Mouse (Mus musculus) R1 (cell line): ENCODE data around the gene Tmem218.

ENCODE experiments used
- DNase-seq: peaks from one replicate; pipeline ENCODE4 v3.0.0-alpha.2; 2018; ENCODE audit warnings: low read depth, low spot score

The Tmem218 gene

DNA sequence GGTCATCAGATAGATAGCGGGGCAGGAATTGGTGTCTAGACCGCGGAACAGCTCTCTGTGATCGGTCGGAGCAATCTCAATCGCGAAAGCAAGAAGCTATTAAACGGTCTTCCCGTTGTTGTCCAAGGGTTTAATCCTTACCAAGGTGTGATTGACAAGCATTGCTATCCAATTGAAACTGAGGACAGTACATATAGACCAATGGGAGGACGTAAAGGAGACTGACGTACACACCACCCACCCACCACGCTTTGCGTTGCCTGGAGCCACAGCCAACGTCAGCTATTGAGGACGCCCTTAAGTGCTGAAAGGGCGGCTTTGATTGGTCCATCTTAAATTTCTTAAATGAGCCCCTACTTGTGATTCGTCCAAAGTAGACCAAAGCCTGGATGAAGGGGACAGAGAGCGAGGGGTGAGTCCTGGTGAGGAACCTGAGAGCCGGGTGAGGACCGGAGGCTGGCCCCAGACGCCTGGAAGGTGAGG, at the start of gene Tmem218:
TSS of gene Tmem218 (plus strand) at position 295 of the 483 bp plus-strand sequence.
- peak; percentile 100 for DNase-seq

DNA sequence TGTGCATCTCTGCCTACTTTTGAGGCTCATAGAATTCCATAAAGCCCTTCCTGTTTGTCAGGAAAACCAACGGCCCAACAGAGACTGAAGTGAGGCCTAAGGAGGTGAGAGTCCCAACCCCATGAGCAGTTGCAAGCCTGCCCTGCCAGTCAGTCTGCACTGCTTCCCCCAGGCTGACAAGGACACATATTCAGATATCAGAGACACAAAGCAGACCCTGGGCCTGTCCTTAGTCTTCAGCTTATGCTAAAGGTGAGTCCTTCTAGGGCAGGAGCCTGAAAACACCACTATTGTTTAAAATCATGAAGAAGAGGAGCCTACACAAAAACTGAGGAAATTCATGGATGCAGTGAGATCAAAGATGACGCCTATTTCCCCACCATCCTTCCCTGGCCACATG, 47.3 kb upstream of the Tmem218 start:
- DNase-seq, result no peak

DNA sequence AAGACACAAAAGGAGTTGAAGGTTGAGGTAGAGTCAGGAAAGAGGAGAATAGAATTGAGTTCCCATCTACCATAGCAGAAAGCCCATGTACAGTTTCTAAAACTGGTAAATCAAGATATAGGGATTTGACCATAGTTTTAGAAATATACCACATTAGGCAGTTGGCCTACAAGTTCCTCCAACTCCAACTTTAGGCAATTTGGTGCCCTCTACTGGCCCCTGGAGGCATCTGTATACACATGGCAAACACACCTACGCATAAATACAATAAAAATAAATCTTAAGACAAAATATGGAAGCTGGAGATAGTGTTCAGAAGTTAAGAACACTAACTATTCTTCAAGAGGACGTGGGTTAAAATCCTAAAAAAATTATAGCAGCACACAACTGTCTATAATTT, 41.1 kb upstream of the Tmem218 start:
- DNase-seq, result peak; percentile 59

DNA sequence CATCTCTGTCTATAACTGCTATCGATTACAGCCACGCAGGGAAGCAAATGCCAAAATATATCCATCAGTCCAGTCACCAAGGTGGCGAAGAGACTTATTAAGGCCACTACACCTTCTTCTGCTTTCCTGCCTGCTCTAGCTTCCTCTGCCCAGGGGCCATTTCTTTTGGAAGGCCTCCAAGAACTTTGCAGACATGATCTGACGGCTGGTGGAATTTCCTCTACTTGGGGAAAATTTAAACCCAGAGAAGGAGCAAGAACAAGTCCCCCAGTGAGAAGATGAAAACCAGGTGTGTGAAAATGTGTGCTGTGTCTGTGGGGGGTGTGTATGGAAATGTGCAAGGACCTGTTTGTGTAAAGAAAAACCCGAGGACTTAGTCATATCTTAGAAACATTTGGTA, 34.6 kb upstream of the Tmem218 start:
- no peak for DNase-seq

DNA sequence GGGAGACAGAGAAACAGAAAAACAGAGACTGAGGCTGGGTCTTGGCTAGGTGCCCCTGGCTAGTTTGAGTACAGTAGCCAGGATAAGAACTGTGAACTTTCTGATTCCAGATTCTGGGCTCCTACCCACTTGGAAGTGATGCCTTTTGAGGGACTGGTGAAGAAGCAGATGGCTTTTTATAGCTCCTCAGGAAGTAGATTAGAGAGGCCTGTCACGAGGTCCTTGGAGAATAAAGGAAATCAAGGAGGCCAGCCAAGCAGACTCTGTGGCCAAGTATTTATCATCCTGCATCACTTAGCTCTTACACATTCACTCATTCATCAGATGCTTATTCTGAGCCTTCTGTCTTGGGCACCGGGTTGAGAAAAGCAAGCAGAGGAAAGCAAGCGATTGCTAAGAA, 32.0 kb upstream of the Tmem218 start:
- DNase-seq, result no peak

DNA sequence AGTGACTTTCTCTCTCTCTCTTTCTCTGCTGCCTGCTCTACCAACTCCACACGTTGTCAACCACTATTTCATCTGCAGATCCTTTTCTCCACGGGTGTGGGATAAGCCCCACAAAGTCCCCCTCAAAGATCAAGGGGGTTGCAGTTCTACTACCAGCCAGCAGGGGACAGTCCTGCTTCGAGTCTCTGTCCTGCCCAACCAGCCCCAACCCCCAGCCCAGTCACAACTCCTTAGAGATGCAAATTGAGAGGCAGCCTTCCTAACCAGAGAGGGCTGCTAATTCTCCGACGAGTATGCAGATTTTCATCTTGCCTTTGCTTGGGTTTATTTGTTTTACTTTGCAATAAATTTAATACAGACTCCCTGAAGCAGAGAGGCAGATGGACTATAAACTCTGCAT, 30.9 kb upstream of the Tmem218 start:
- DNase-seq, result peak; percentile 91

DNA sequence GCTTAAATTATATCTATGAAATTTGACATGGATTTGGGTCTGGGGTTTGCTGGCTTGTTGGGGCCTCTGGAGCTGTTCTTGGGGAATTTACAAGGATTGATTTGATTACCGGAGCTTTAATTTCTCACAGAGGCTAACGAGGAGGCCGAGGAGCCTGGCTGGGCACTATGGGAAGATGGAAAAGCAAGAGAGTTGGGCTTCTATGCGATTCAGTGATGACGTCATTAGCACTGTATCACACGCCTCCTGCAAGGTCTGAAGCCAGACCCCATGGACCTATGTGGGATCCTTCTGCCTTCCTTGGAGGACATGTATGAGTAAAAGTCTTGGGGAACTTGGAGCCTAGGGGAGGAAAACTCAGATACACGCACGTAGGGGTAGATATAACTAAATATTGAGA, 30.5 kb upstream of the Tmem218 start:
- DNase-seq, result peak; percentile 33

DNA sequence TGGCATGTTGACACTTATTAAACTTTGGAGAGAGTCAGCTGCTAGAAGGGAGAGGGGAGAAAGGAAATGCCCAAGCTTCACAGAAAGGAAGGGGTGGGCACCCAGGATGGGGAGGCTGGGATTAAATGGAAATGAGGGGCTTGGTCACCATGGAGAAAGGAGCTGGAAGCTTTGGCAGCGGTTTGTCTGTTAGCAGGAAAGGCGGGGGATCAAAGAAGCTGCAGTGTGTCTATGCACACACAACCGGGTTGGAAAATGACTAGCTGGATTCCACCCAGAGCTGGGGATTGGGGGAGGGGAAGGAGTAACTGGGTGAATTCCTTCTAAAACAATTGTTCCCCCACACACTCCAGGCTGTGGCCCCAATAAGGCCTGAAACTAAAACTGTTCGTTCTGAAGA, 29.1 kb upstream of the Tmem218 start:
- DNase-seq, result peak; percentile 25

DNA sequence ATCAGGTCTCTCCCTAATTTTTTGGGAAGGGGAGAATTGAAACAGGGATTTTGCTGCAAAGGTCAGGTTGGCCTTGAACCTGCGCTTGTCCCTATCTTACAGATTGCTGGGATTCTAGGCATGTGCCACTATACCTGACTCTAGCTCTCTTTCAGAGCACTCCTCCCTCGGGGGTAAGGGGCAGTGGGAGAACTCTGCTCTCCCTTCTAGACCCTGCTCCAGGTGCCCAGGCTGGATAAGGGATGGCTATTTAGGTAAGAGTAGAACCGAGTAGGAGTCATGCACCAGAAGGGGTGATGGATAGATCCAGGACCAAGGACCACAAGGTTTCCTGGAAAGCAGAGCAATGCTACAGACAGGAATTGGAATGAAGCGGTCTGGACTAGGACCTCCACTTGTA, 28.4 kb upstream of the Tmem218 start:
- DNase-seq, result no peak

DNA sequence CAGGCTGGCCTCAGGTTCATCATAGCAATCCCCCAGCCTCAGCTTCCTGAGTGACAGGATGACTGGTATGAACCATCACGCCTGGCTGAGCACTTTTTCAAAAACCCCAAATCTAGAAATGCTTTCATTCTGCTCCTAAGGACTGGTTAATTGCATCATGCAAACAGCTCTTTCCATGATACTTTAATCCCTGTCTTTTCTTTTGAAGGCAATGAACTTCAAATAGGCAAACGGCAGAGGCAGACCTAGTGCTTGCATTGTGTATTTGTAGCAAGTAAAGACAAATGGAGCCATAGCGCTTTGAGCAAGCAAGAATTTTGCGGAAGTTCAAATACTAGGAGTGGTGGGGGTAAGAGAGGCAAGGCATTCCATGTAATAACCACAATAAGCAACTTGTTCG, 26.4 kb upstream of the Tmem218 start:
- no peak for DNase-seq

DNA sequence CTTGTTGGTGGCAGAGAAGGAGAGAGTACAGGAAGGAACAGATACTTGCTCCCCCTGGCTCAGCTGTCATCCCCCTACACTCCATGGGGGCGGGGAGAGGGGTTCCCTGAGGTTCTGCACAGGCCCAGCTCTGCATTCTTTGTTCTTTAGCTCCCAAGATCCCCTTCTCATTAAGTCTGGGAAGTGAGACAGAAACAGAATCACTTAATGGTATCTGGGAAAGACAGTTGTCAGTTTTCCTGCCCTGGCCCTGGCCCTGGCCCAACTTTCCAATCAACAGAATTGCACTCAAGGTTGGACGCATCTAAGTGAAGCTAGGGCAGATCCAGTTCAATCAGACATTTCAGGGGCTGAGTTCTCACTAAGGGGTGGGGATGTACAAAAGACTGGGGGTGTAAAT, 24.8 kb upstream of the Tmem218 start:
- no peak for DNase-seq

DNA sequence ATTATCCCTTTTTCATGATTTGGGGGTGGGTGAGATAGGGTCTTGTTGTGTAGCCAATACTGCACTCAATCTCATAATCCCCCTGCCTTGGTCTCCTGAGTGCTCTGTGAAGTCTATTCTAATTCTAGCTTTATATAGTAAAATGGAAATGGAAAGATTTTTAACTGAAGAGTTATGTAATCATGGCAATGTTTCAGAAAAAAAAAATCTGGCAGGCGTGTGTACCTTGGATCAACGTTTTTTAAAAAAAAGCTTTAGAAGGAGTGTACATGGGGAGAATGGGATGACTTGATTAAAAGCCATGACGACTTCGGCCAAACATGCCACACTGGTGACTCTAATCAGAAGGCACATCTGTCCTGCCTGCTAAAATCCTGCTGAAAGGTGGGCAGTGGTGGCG, 20.6 kb upstream of the Tmem218 start:
- DNase-seq, result no peak

DNA sequence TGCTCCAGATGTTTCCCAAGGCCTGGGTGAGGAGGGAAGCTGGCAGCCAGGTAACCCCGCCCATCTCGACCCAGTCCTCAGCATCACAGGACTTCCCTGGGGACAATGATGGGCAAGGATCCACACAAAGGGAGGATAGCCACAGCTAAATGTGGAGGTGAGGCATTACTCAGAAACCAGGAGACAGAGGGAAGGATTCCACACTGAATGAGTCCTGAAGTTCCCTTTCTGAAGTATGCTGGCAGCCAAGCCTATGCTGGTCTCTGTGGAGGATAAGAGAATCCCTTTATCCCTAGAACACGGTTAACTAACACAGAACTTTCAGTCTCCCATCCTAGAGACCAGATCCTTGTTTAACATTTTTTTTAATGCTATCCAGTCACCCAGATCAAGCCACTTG, 20.0 kb upstream of the Tmem218 start:
- no peak for DNase-seq

DNA sequence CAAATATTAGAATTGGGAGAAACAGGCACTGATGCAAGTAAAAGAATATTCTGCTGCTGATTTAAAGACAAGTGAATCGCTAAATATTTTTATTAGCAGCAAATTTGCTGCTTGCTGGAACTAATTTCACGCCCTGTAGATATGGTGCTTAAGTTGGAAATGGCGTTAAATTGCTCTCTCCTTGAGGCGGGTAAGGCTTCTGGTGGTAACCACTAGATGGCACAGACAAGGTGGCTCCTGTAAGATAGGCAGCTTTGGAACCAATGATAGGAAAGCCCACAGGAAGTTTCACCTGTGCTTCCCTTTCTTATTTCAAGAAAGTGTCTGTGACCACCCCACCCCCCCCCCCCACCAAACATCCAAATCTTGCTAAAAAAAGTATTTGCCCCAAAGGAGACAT, 11.0 kb upstream of the Tmem218 start:
- DNase-seq, result no peak

DNA sequence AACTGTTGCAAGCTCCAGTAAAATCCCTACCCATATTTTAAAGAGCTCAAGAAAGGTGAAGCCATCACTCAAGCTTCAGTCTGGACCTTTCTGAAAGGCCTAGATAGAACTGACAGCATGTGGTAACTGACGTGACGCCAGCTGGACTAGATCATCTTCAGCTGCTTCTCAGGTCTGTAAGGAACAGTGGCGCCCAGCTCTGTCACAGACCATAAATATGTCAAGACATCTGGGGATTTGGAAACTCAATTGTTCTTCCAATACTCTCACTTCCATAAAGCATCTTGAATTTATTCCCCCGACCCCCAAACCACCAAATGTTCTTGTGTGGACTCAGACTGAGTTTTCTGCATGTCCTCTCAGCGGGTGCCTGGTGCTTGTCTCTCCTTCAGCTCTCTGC, 7.6 kb upstream of the Tmem218 start:
- no peak for DNase-seq

DNA sequence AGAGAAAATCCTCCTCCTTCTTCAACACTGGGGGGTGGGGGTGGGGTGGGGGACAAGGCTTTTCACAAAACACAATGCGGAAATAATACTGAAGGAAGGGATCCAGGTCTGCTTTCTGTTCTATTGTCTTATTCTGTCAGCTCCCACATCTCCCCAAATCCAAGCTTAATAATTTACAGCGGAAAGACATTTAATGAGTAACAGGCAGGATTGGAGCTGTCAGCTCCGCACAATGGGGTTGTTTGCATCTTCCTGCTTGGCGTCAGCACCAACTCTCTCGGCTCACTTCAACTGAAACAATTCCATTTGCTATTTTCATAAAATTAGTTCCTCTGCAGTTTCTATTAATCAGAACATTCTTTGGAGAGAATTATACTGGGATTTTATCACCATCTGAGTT, 4.1 kb upstream of the Tmem218 start:
- no peak for DNase-seq

DNA sequence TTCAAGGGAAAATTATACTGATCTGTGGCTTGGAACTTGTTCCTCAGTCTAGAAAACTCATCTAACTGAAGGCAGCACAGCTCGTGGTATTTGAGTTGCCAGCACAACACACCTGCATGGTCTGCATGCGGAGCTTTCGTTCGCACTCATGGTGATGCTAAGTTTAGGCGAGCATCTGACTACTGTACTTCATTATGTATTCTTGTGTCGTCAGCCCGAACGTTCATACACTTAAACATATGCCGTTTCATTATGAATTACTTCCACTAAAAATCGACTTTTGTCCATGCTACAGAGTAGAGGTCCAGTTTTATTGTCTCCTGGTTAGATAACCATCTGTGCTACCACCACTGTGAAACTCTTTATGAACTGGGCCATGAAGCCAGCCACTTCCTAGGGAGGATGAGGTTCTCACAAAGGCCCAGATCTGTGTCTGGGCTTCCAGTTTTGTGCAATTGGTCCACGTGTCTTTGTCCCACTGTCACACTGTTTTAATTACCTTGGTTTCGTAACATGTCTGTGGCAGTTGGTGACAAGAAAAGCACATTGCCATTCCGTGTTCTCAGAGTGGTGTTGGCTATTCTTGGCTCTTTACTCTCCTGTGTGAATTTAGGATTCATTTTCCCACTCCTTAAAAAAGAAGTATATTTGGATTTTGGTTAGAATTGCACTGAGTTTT, 5.2 kb downstream of the Tmem218 start:
- no peak for DNase-seq

DNA sequence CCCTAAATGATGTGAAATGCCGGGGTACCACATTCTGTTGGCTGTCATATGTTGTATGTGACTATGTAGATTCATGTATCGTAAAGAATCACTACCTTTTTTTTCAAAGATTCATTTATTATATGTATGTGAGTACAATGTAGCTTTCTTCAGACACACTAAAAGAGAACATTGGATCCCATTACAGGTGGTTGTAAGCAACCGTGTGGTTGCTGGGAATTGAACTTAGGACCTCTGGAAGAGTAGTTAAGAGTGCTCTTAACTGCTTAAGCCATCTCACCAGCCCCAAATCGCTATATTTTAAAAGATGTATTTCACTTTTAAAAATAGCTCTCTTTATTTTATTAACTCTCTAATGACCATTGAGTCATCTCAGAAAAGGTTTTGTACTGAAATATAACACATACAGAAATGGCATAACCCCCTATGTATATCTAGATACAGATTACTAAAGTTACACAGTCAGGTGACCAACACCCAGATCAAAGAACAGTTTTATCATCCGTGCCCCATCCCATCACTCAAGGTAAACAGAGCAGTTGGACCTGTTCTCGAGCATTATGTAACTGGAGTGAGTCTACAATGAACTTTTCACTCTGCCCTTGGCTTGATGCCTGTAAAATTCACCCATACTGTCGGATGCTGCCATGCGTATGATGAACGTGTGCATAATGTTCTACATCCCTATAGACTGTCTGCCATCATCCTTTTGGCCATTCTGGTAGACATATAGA, 6.5 kb downstream of the Tmem218 start:
- no peak for DNase-seq

DNA sequence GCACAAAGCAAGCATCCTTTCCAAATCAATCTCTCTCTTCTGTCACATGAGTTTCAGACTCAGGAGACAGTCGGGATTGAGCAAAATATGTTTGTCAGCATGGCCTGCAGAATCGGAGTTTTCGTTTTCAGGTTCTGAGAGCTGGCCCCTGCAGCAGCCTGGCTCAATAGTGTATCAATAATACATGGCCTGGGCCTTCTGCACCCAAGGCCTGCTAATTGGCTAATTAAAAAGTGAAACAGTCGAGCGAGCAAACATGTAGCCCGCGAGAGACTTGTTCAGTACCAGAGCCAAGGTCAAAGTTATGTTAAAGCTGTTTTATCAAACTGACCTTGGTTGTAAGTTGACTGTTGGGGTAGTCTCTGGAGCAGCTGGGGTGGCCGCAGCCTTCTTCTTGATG, 12.7 kb downstream of the Tmem218 start:
- no peak for DNase-seq

DNA sequence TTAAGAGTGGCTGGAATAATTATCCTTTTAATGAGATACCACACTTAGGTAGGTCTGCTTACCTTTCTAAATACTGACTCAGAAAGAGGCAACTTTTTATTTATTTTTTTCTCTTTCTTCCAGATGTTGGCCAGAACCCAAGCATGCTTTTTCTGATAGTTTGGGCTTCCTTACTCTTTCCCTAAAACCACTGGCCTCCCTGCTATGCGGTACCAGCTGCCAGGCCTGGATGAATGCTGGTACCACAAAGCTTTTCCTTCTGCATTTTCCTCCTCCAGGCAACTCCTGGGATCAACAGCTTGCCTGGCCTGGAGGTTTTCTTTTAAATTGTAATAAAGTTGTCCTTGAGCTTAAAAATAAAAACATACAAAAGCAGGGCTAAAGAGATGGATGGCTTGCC, 17.6 kb downstream of the Tmem218 start:
- no peak for DNase-seq

DNA sequence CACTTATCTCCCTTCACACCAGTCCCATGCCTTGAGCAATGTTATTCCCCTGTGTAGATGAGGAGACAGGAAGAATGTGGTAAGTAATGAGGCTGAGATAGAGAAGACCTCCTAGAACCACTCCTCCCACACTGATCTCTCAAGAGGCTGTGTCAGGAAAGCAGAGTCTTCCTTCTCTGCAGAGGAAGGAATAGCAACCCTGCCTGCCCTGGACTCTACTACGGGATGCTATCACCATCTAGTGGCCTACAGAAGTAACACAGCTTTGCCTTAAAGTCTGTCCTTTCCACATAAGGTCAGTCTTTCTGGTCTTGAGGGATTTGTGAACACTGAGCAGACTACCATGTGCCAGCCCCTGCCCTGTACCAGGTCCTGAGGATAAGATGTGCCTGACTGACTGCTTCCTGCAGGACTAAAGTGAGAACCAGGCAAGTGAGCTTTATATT, 21.9 kb downstream of the Tmem218 start:
- peak; percentile 63 for DNase-seq

DNA sequence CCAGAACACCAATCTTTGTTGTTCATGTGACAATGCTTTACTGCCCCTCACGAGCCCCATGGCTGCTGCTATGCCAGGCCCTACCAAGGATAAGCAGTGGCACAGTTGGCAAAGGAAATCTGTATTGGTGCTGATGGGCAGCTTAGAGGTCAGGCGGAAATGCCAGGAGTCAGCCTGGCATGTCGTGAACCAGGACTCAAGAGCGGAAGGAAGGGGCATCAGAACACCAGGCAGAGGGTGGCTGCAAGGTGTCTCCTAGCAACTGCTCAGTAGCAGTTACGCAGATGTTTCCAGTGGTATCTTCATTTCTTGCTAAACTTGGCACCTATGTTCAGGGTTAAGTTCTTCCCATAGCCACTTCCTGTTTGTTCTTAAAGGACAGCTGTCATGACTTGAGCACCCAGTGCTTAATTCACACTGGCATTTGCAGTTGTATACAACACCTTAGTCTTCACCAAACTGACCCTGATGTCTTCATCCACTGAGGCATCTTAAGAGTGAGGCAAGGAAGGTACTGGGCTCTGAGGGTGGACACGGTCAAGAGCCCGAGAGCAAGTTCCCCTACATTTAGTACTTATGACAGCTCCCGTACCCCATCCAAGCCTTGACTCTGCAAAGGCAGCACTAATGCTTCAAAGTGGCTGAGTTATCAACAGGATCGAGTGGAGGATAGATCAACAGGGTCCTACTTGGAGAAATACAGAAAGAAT, 22.6 kb downstream of the Tmem218 start:
- DNase-seq, result no peak
